Mouse (Mus musculus) monocyte, adult 59 days (primary cell): ENCODE results near the gene Prr23a2. TPM values are rescaled to one million over a fixed set of nuclear protein-coding genes. Genes with fewer than 3 reads are reported as not detected.

Experiments
- total RNA-seq, 2 experiments: library from RNA; stranded (reverse); gene quantifications; one replicate each; pipeline ENCODE4 v1.2.4; 2023

The Prr23a2 gene
- not detected for total RNA-seq

GRCm38 (mm10) chr9:98856210-98856609, at the start of gene Prr23a2:
Gene Prr23a2 (plus strand): TSS chr9:98856494.

DNA sequence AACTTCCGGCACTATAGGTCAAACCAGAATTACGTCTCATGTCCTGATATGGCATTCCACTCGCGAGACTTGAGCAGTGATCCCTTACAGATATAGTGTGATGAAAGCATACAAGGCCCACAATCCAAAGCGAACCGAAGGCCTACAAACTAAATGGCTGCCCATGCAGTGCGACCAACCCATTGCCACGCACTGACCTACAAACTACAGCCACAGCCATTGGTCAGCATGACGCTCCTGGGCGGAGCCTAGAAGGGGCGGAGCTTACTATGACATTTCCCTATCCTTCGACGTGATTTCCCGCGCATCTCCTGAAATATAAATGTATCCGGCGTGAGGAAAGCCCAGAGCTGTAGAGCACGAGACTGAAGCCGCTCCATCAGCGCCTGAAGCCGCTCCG, 14.2 kb upstream of the Prr23a2 start, which contains the start of gene Prr23a1:
TSS of gene Prr23a1 (plus strand) at position 387 of the 400 bp plus-strand sequence.

DNA sequence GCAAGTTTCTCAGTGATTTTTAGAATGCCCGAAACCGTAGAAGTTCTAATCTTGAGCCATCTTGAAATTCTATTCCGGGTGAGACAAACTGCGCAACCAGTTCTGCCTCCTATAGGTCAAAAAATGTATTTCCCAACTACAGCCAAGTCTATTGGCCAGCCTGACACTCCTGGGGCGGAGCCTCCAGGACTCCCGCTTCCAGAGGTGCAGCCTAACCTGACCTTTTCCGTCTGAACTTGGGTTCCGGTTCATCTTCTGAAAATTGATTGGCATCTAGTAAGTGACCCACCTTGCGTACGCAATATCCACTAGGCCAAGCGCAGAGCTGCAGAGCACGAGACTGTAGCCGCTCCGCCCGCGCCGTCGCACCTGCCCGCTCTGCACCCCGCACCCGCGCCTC, 8.3 kb downstream of the Prr23a2 start, which contains the start of gene Prr23a3:
TSS of gene Prr23a3 (plus strand) at position 197 of the 400 bp plus-strand sequence.

GRCm38 (mm10) chr9:98902819-98903218, 46.5 kb downstream of the Prr23a2 start, which contains the start of gene 7420426K07Rik:
Gene 7420426K07Rik (plus strand): TSS chr9:98903119.

Other genes with a start within 250 kb of the Prr23a2 start
- gene Prr23a1, start 14.0 kb upstream of the Prr23a2 start, total RNA-seq: not detected
- not detected for gene Prr23a3, start 8.3 kb downstream of the Prr23a2 start, total RNA-seq
- not detected for gene 7420426K07Rik, start 46.6 kb downstream of the Prr23a2 start, total RNA-seq
- not detected for gene Foxl2, start 98.8 kb downstream of the Prr23a2 start, total RNA-seq
- 10 to 100 TPM; 38.6 to 41.1 TPM for gene Faim, start 129.9 kb downstream of the Prr23a2 start, total RNA-seq
- under 1 TPM; 0.31 to 0.58 TPM for gene Gm1123, start 179.2 kb downstream of the Prr23a2 start, total RNA-seq